Mouse (Mus musculus) forebrain, postnatal 0 days (tissue): ENCODE measurements around the gene Gm28372. TPM values are rescaled to one million over a fixed set of nuclear protein-coding genes. Genes with fewer than 3 reads are reported as not detected.

Experiments used
- ATAC-seq: fragments of 200-750 bp; cut with Nextera tagmentation; 2 replicates; pipeline ENCODE4 v1.8.0; 2017; ENCODE audit warnings: mild to moderate bottlenecking, moderate library complexity
- DNase-seq: peaks from one replicate; pipeline ENCODE4 v3.0.0-alpha.2; 2015
- H3K27ac ChIP-seq: fragments of 300-500 bp; sonication (generic); 2 replicates; pipeline ENCODE4 v1.5.1; 2014; ENCODE audit warnings: low read depth, mild to moderate bottlenecking, antibody characterized with exemption, low read length, moderate library complexity, mixed read lengths
- H3K27me3 ChIP-seq: fragments of 300-500 bp; sonication (generic); 2 replicates; pipeline ENCODE4 v1.6.1; 2014; ENCODE audit warnings: mild to moderate bottlenecking, low read length, mixed read lengths; ENCODE audit not compliant: insufficient read depth
- H3K36me3 ChIP-seq: fragments of 300-500 bp; sonication (generic); 2 replicates; pipeline ENCODE4 v1.6.1; 2014; ENCODE audit warnings: mild to moderate bottlenecking, moderate library complexity; ENCODE audit not compliant: insufficient read depth
- H3K4me1 ChIP-seq: fragments of 300-500 bp; sonication (generic); 2 replicates; pipeline ENCODE4 v1.6.1; 2014; ENCODE audit warnings: antibody characterized with exemption; ENCODE audit not compliant: insufficient read depth
- H3K4me2 ChIP-seq: fragments of 300-500 bp; sonication (generic); 2 replicates; pipeline ENCODE4 v1.6.1; 2014; ENCODE audit warnings: low read depth, mild to moderate bottlenecking, moderate library complexity
- H3K4me3 ChIP-seq: fragments of 300-500 bp; sonication (generic); 2 replicates; pipeline ENCODE4 v1.5.1; 2014; ENCODE audit warnings: low read depth, low read length, mixed read lengths
- H3K9ac ChIP-seq: fragments of 300-500 bp; sonication (generic); 2 replicates; pipeline ENCODE4 v1.6.1; 2014; ENCODE audit warnings: mild to moderate bottlenecking
- H3K9me3 ChIP-seq: fragments of 300-500 bp; sonication (generic); 2 replicates; pipeline ENCODE4 v1.6.1; 2016; ENCODE audit warnings: low read length
- CTCF ChIP-seq: sonication (generic); IDR thresholded peaks from 2 replicates; pipeline ENCODE4 v1.5.1; 2016; ENCODE audit warnings: antibody characterized with exemption, control low read depth, low read depth
- WGBS: fragments of 180-500 bp; shearing (Covaris S2); extraction: QIAGEN DNeasy Blood & Tissue Kit; methylation state at CpG from one replicate; pipeline ENCODE4 v1.1.7; 2014; 5-methylcytosine and 5-hydroxymethylcytosine counted together
- polyA plus RNA-seq: library from polyadenylated mRNA; unstranded; fragments of >200 nt; fragmentation: Nextera tagmentation; extraction: Ambion mirVana; gene quantifications from 2 replicates; pipeline ENCODE4 v1.2.1, GENCODE M21; 2015
- total RNA-seq: library from RNA; depleted of rRNA; stranded (reverse); fragments of >200 nt; gene quantifications from 2 replicates; pipeline ENCODE4 v1.2.3, GENCODE M21; 2014

Gm28372 gene
- total and polyA plus RNA-seq, 2 experiments from 2014 or later = not detected

DNA sequence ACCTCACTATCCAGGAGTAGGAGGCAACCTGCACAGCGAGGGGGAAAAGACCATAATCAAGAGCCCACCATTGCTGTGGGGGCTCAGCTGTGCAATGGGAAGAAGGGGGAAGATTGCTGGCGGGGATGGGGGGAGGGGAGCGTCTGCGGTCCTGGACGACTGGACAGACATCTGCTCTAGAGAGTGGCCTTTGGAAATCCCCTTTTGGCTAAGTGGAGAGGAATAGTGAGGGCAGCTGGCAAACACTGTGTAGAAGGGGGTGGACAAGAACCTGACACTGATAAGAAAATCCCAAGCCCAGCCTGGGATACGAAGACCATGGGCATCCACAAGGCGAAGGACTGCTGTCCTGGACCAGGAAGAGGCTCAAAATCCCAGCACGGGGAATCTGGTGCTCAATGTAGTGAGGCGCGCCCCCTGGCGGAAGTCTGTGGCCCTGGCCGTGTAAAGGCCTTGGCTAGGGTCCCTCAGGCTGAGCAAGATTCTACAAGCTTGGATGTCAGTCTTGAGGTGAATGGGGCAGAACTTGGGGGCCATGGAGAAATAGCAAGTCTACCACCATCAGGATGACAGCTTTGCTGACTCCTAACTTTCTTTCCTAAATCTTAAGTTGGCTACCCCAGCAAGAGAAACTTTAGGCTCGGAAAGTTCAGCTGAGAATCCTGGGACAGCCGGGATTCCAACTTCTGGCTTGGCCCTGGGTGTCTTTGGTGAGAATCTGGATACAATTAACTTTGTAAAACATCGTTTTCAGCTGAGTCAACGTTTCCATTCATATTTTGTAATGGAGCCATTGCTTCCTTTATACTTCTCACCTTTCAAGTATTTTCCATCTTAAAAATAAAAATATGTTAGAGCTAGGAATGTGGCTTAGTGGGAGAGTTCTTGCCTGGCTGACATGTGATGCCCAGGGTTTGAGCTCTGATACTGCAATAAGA is 6.8 kb downstream of the Gm28372 start:
- DNase-seq = peak; percentile 81
- TF ChIP-seq CTCF = peak; percentile 89
- Histone ChIP-seq H3K36me3 (no peaks in the 10 kb centered on the region), H3K27me3 (no peaks in the 10 kb centered on the region), H3K4me2 (no peak overlapping the region), H3K9ac (no peak overlapping the region), H3K27ac (no peak overlapping the region), H3K9me3 (no peaks in the 10 kb centered on the region), H3K4me1 (no peaks in the 10 kb centered on the region), H3K4me3 (no peak overlapping the region)
- ATAC-seq = peak; percentile 86
- 39% methylated on average over 16 of the region's 16 CpGs for WGBS

DNA sequence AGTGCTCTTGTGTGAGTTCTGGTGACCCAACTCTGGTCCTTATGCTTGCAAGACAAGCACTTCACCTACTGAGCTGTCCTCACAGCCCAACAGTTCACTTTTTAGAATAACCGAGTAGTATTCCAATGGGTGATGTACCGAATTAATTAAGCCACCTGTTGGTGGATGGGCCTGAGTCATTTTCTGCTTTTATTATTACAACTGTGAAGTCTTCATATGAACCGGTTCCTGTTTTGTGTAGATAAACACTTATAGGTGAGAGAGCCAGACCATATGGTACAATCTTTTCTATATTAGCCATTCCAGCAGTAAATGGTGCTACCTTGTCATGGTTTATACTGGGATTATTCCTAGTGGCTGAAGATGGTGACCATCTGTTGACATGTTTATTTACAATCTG is 7.7 kb downstream of the Gm28372 start:
- H3K9me3 ChIP-seq = no peaks in the 10 kb centered on the region
- 77% methylated on average over 3 of the region's 3 CpGs for WGBS
- DNase-seq = no peak
- no peak overlapping the region for H3K4me2 ChIP-seq
- H3K4me1 ChIP-seq = no peaks in the 10 kb centered on the region
- no peak overlapping the region for H3K27ac ChIP-seq
- ATAC-seq = no peak
- no peak for TF ChIP-seq CTCF
- no peak overlapping the region for H3K4me3 ChIP-seq
- H3K27me3 ChIP-seq = no peaks in the 10 kb centered on the region
- H3K36me3 ChIP-seq = no peaks in the 10 kb centered on the region
- H3K9ac ChIP-seq = no peak overlapping the region

DNA sequence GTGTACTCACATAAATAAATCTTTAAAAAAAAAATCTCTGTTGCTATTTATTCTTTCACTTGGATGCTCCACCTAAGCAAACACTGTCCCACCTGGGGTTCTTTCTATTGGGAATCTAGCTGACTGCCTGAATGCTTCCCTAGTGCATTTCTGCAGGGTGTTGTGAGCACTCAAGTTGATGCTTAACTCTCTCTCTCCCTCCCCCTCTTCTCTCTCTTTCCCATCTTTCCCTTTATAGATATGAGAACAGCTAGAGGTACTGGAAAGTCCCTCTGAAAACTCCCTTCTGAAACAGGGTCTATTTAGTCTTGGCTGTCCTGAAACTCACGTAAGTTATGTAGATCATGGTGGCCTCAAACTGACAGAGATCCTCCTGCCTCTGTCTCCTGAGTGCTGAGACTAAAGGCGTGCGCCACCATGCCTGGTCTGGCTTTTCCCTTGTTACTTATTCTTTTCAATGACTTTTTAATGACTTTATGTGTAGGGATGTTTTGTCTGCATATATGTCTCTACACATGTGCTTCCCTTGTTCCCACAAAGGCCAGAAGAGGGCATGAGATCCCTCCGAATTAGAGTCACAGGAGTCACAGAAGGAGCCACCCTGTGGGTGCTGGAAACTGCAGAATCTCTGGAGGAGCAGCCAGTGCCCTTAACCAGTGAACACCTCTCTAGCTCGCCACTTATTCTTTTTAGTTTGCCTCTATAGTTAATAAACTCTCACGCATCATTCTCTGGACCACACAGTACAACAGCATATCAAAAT is 9.2 kb downstream of the Gm28372 start:
- Histone ChIP-seq H3K27ac (no peak overlapping the region), H3K4me1 (no peaks in the 10 kb centered on the region), H3K9ac (no peak overlapping the region), H3K4me2 (no peak overlapping the region), H3K27me3 (no peaks in the 10 kb centered on the region), H3K4me3 (no peak overlapping the region), H3K9me3 (no peaks in the 10 kb centered on the region), H3K36me3 (no peaks in the 10 kb centered on the region)
- ATAC-seq (no peak), DNase-seq (no peak)
- peak; percentile 34 for TF ChIP-seq CTCF
- WGBS = 72% methylated on average over 6 of the region's 6 CpGs

DNA sequence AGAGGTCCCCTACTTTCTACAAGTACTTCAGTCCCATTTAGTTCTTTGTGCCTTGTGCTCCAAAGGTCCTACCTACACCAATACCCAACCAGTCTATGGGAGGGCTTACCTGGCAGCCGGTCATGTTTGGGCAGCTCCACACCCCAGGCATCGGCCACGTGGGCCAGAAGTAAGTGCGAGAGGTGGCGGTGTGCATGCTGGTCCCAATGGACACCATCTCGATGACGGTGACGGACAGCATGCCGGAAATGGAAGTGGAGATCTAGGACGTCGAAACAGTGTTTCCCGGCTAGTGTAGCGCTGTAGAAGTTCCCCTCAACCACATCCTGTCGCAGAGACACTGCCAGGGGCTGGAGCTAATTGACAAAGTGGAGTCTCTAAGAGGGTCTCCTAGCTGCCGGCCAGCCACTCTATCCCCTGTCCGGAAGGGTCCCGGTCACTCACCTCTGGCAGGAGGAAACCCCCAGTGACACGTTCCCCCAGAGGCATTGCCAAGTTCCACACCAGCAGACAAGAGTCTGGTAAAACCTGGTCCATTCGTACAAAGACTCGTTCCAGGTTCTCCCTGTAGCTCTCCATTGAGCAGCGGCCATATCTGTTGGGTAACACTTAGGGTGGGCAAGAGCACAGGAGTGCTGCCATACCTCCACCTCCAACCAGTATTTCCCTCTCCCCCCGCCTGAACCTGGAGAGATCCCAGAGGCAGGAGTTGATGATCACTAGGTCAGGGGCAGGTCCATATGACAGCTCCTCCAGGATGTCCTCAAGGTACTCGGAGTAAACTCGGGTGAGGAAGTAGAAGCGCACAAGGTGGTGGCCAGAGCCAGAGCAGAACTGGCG is 17.0 kb downstream of the Gm28372 start:
- H3K4me3 ChIP-seq = no peak overlapping the region
- no peaks in the 10 kb centered on the region for H3K27me3 ChIP-seq
- H3K4me2 ChIP-seq = no peak overlapping the region
- DNase-seq (no peak), ATAC-seq (no peak)
- H3K27ac ChIP-seq = no peak overlapping the region
- H3K9me3 ChIP-seq = no peaks in the 10 kb centered on the region
- no peak overlapping the region for H3K9ac ChIP-seq
- TF ChIP-seq CTCF = no peak
- H3K4me1 ChIP-seq = peaks cover 26% of the 10 kb centered on the region
- no peaks in the 10 kb centered on the region for H3K36me3 ChIP-seq
- WGBS = 96% methylated on average over 26 of the region's 26 CpGs

DNA sequence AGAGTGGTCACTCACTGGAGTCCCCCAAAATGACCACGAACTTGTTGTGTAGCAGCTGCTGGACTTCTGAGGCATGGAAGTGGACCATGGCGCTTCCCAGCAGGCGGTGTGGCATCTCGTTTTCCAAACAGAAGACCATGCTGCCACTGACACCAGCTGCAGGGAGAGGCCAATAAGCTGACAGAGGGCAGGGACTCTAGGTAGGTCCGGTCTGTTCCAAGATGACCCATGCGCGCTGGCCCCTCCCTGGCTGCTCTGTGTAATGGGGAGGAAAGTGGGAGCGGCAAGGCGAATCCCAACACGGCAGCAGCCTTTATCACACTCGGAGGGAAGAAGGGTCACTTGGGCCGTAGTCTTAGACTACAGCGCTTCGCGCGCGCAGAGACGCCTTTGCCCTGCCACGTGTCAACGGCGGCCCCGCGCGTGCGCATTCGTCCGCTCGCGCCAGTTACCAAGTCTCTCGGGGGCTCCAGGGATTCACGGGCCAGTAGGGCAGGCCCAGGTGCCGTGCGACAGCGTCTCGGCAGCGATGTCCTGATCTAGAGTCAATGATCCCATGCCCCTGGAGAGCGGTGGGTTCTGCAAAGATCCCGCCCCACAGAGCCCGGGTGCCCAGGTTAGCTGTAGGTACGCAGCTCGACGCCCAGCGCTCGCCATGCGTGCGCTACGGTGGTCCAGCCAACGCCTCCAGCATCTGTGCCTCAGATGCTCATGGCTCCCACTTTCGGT is 18.5 kb downstream of the Gm28372 start:
- H3K36me3 ChIP-seq = no peaks in the 10 kb centered on the region
- TF ChIP-seq CTCF = no peak

More for the DNA sequence above, 18.5 kb downstream of the Gm28372 start:
- peak; percentile 90 for DNase-seq
- H3K4me1 ChIP-seq = peaks cover 26% of the 10 kb centered on the region
- H3K9me3 ChIP-seq = no peaks in the 10 kb centered on the region
- peak overlapping the region; percentile 83 for H3K9ac ChIP-seq
- ATAC-seq = peak; percentile 81
- peak overlapping the region; percentile 96 for H3K4me2 ChIP-seq
- peak overlapping the region; percentile 70 for H3K4me3 ChIP-seq
- H3K27ac ChIP-seq = peak overlapping the region; percentile 96
- 19% methylated on average over 49 of the region's 49 CpGs for WGBS
- no peaks in the 10 kb centered on the region for H3K27me3 ChIP-seq
